11 mouse cellular contexts compared by ENCODE assay signal in the genomic region with DNA sequence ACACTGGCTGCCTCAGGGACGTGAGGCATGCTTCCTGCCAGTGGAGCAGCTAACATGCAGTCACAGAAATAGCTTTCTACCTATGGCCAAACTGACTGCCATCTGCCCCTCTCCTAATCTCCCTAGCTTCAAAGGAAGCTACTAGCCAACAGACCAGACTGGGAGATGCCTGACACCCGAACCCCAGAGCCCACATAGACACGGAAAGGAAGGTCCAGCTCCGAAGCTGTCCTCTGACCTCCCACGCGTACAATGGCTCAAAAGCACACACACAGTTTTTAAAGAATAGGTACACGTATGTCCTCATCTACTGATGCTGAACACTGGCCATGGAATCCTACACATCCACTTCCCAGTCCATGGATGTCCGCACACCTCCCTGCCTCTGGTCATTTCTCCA. TPM values are rescaled to one million over a fixed set of nuclear protein-coding genes. Genes with fewer than 3 reads are reported as not detected.
DNase-seq lines count a peak whose midpoint lies in the region; ATAC-seq lines count a peak whose summit lies in the region.
"Had no signal": no experiment of that assay in that cellular context is flagged by ENCODE, and none has a peak within 500 bp of the region (broad histone marks: within the 10 kb centered on the region; RNA-seq: fewer than 3 reads in every experiment).

No protein-coding gene starts in this region.

- no peak for DNase-seq in heart, postnatal 36 days
- DNase-seq in brain, adult 2 months (ENCODE audit: low read depth, low spot score), result peak; percentile 87
- DNase-seq in embryonic facial prominence, embryonic 11.5 days (ENCODE audit: low spot score), result no peak
- no peak for DNase-seq in layer of hippocampus, adult 18-20 months (ENCODE audit: low spot score in 2 of 2)
- DNase-seq in adrenal gland, adult 8-10 months, result no peak
- no peak for DNase-seq in left cerebral cortex, postnatal 36 days (ENCODE audit: low spot score in 2 of 2)
- DNase-seq: adrenal gland, postnatal 25 days; gastrocnemius, postnatal 25 days; right cerebral cortex, postnatal 4 days had no signal

- ATAC-seq in heart, embryonic 13.5 days (ENCODE audit: extremely low read depth, insufficient number of reproducible peaks, low FRiP score, low TSS enrichment), result no peak
- no peak for ATAC-seq in embryonic facial prominence, embryonic 11.5 days (replicated peaks; ENCODE audit: insufficient number of reproducible peaks, low FRiP score, low TSS enrichment, low read depth)
- no peak for ATAC-seq in limb, embryonic 13.5 days (ENCODE audit: low FRiP score, low read depth)

- no peaks in the 10 kb centered on the region for H3K9me3 ChIP-seq in heart, embryonic 13.5 days
- no peaks in the 10 kb centered on the region for H3K9me3 ChIP-seq in embryonic facial prominence, embryonic 11.5 days (replicated peaks; ENCODE audit: control insufficient read depth, low read length)
- H3K9me3 ChIP-seq in limb, embryonic 13.5 days, result no peaks in the 10 kb centered on the region

- H3K9ac ChIP-seq in heart, embryonic 13.5 days, result peak overlapping the region; percentile 95
- no peak overlapping the region for H3K9ac ChIP-seq in embryonic facial prominence, embryonic 11.5 days (replicated peaks; ENCODE audit: low read length)
- peak overlapping the region; percentile 56 for H3K9ac ChIP-seq in limb, embryonic 13.5 days

- H3K27me3 ChIP-seq in heart, embryonic 13.5 days (replicated peaks), result no peaks in the 10 kb centered on the region
- no peaks in the 10 kb centered on the region for H3K27me3 ChIP-seq in embryonic facial prominence, embryonic 11.5 days (ENCODE audit: control insufficient read depth, insufficient read depth, low read length)
- no peaks in the 10 kb centered on the region for H3K27me3 ChIP-seq in limb, embryonic 13.5 days

- H3K4me2 ChIP-seq in heart, embryonic 13.5 days, result peak overlapping the region; percentile 77
- peak overlapping the region; percentile 23 for H3K4me2 ChIP-seq in embryonic facial prominence, embryonic 11.5 days (ENCODE audit: low read depth, low read length)
- peak overlapping the region; percentile 81 for H3K4me2 ChIP-seq in limb, embryonic 13.5 days (replicated peaks)

- 55% methylated on average over 8 of the region's 8 CpGs for whole genome bisulfite sequencing in heart, embryonic 13.5 days
- WGBS in embryonic facial prominence, embryonic 11.5 days, result 65% methylated on average over 8 of the region's 8 CpGs
- WGBS in limb, embryonic 13.5 days, result 45% methylated on average over 8 of the region's 8 CpGs

- H3K27ac ChIP-seq in heart, embryonic 13.5 days (replicated peaks), result 0 out of 2 replicates have a peak overlapping the region, but pooled peaks have one; percentile 15
- no peak overlapping the region for H3K27ac ChIP-seq in embryonic facial prominence, embryonic 11.5 days (replicated peaks; ENCODE audit: low read depth, low read length)
- no peak overlapping the region for H3K27ac ChIP-seq in limb, embryonic 13.5 days

- intact Hi-C loops in heart, postnatal 36 days (cut with DNase I), result loop anchor here (2.0 to 5.0 kb wide), 4 partner anchors 33 to 87 kb away; partner anchors contain the start of gene Prmt9
- intact Hi-C loops in left cerebral cortex, postnatal 36 days (cut with DNase I), result loop anchor here (5.0 kb wide), 1 partner anchor 93 kb away; no protein-coding TSS in a partner anchor

- H3K4me3 ChIP-seq in heart, embryonic 13.5 days, result peak overlapping the region; percentile 88
- no peak overlapping the region for H3K4me3 ChIP-seq in embryonic facial prominence, embryonic 11.5 days (ENCODE audit: low read depth, low read length)
- peak overlapping the region; percentile 84 for H3K4me3 ChIP-seq in limb, embryonic 13.5 days

- H3K36me3 ChIP-seq in heart, embryonic 13.5 days, result no peaks in the 10 kb centered on the region
- no peaks in the 10 kb centered on the region for H3K36me3 ChIP-seq in embryonic facial prominence, embryonic 11.5 days (replicated peaks; ENCODE audit: control insufficient read depth, insufficient read depth, low read depth, low read length)
- H3K36me3 ChIP-seq in limb, embryonic 13.5 days, result no peaks in the 10 kb centered on the region

- H3K4me1 ChIP-seq in heart, embryonic 13.5 days, result peaks cover 52% of the 10 kb centered on the region
- peaks cover 3% of the 10 kb centered on the region; the same call in 1 of the 2 replicates for H3K4me1 ChIP-seq in embryonic facial prominence, embryonic 11.5 days (ENCODE audit: control insufficient read depth, insufficient read depth, low read length)
- H3K4me1 ChIP-seq in limb, embryonic 13.5 days, result peaks cover 84% of the 10 kb centered on the region

RNA-seq across cellular contexts. Expression of gene Arhgap10, which starts 2.0 kb away (rescaled TPM):
- polyA plus RNA-seq in heart, embryonic 13.5 days (2015; fragmentation: Nextera tagmentation; extraction: Ambion mirVana), result 20.3 and 20.7 TPM in 2 replicates
- 10 to 100 TPM; 56.4 to 61.9 TPM for total RNA-seq in heart, postnatal 36 days (2021)
- polyA plus RNA-seq in embryonic facial prominence, embryonic 11.5 days (2014; fragmentation: Nextera tagmentation; extraction: Ambion mirVana), result 23.0 and 26.3 TPM in 2 replicates
- polyA plus RNA-seq in limb, embryonic 13.5 days (2015; fragmentation: Nextera tagmentation; extraction: Ambion mirVana), result 30.7 and 31.4 TPM in 2 replicates
- total RNA-seq in layer of hippocampus, adult 18-20 months (2021), result 10 to 100 TPM; 11.0 to 11.3 TPM
- total RNA-seq in adrenal gland, adult 8-10 months (2022), result 10 to 100 TPM; 14.7 to 37.5 (median 18.3) TPM
- total RNA-seq in left cerebral cortex, postnatal 36 days (2021), result 10 to 100 TPM; 34.5 to 36.9 TPM

RNA-seq across cellular contexts. Expression of gene Prmt9, which starts 33.4 kb away (rescaled TPM):
- polyA plus RNA-seq in heart, embryonic 13.5 days (2015; fragmentation: Nextera tagmentation; extraction: Ambion mirVana), result 10.0 and 13.0 TPM in 2 replicates
- total RNA-seq in heart, postnatal 36 days (2021), result 10 to 100 TPM; 11.7 TPM
- polyA plus RNA-seq in embryonic facial prominence, embryonic 11.5 days (2014; fragmentation: Nextera tagmentation; extraction: Ambion mirVana), result 22.9 and 26.0 TPM in 2 replicates
- polyA plus RNA-seq in limb, embryonic 13.5 days (2015; fragmentation: Nextera tagmentation; extraction: Ambion mirVana), result 21.0 and 24.3 TPM in 2 replicates
- total RNA-seq in layer of hippocampus, adult 18-20 months (2021), result 10 to 100 TPM; 17.4 to 19.2 TPM
- 10 to 100 TPM; 17.0 to 21.5 (median 19.6) TPM for total RNA-seq in adrenal gland, adult 8-10 months (2022)
- total RNA-seq in left cerebral cortex, postnatal 36 days (2021), result 10 to 100 TPM; 19.1 to 22.3 TPM

Comparison
In these comparisons a context has a peak if more than half of its experiments do, and no peak if none do; other contexts are left out.
1. H3K4me2 ChIP-seq: peak in every context shown above with its lines; median percentile 81 in limb, embryonic 13.5 days; 77 in heart, embryonic 13.5 days; 23 in embryonic facial prominence, embryonic 11.5 days.